7 mouse cellular contexts compared by ENCODE assay signal in the genomic region with DNA sequence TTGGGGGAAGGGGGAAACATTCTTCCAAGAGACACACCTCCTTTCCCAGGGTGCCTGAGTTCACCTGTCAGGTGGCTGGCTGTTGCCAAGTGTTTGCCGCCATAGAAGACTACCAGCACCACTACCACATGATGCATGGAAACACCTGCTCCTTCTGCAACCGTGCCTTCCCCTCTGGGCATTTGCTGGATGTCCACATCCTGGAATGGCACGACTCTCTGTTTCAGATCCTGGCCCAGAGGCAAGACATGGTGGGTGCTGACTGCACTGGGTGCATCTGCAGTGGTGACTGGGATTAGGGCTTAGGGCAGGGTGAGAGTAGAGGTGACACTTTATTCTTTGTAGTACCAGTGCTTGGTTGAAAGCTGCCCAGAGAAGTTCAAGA. TPM values are rescaled to one million over a fixed set of nuclear protein-coding genes. Genes with fewer than 3 reads are reported as not detected.
DNase-seq lines count a peak whose midpoint lies in the region; ATAC-seq lines count a peak whose summit lies in the region.

No protein-coding gene starts in this region.

- no peaks in the 10 kb centered on the region for H3K27me3 ChIP-seq in neural tube, embryonic 11.5 days (ENCODE audit: control insufficient read depth, insufficient read depth, low read length)
- H3K27me3 ChIP-seq in forebrain, embryonic 14.5 days (replicated peaks; ENCODE audit: control insufficient read depth, insufficient read depth, low read length) = no peaks in the 10 kb centered on the region
- H3K27me3 ChIP-seq in liver, embryonic 13.5 days = no peaks in the 10 kb centered on the region

- ATAC-seq in neural tube, embryonic 11.5 days (ENCODE audit: insufficient read depth, low FRiP score, low TSS enrichment) = no peak
- ATAC-seq in forebrain, embryonic 14.5 days = no peak
- no peak for ATAC-seq in liver, embryonic 13.5 days (ENCODE audit: low read depth)

- no peak for DNase-seq in neural tube, embryonic 11.5 days (ENCODE audit: low spot score)
- DNase-seq in neural tube, embryonic 10.5 days (ENCODE audit: extremely low spot score, low spot score) = no peak
- no peak for DNase-seq in forebrain, embryonic 14.5 days (ENCODE audit: low spot score)
- DNase-seq in liver, embryonic 13.5 days = no peak
- peak; percentile 38 for DNase-seq in testis, postnatal 10 days (ENCODE audit: low spot score)
- no peak for DNase-seq in frontal cortex, adult 2 months (ENCODE audit: extremely low spot score in 1 of 2, low spot score in 1 of 2)
- no peak for DNase-seq in thymus, postnatal 25 days

- H3K4me3 ChIP-seq in neural tube, embryonic 11.5 days (ENCODE audit: low read depth, low read length) = peak overlapping the region; percentile 84
- peak overlapping the region; percentile 88 for H3K4me3 ChIP-seq in forebrain, embryonic 14.5 days (ENCODE audit: low read depth, low read length)
- H3K4me3 ChIP-seq in liver, embryonic 13.5 days (replicated peaks) = peak overlapping the region; percentile 90

- 46% methylated on average over 3 of the region's 3 CpGs for WGBS in neural tube, embryonic 11.5 days
- 50% methylated on average over 3 of the region's 3 CpGs for WGBS in forebrain, embryonic 14.5 days
- 61% methylated on average over 3 of the region's 3 CpGs for WGBS in liver, embryonic 13.5 days (ENCODE audit: insufficient replicate concordance)

- no peak overlapping the region for H3K27ac ChIP-seq in neural tube, embryonic 11.5 days (ENCODE audit: low read depth, low read length)
- H3K27ac ChIP-seq in forebrain, embryonic 14.5 days (ENCODE audit: low read depth, low read length) = no peak overlapping the region
- no peak overlapping the region for H3K27ac ChIP-seq in liver, embryonic 13.5 days

- peaks cover 18% of the 10 kb centered on the region for H3K4me1 ChIP-seq in neural tube, embryonic 11.5 days (ENCODE audit: control insufficient read depth, insufficient read depth, low read length)
- peaks cover 16% of the 10 kb centered on the region for H3K4me1 ChIP-seq in forebrain, embryonic 14.5 days (ENCODE audit: control insufficient read depth, insufficient read depth, low read length)
- H3K4me1 ChIP-seq in liver, embryonic 13.5 days (replicated peaks) = peaks cover 29% of the 10 kb centered on the region

- H3K9me3 ChIP-seq in neural tube, embryonic 11.5 days (ENCODE audit: control insufficient read depth, low read length) = no peaks in the 10 kb centered on the region
- H3K9me3 ChIP-seq in forebrain, embryonic 14.5 days (replicated peaks; ENCODE audit: control insufficient read depth, low read length) = no peaks in the 10 kb centered on the region
- no peaks in the 10 kb centered on the region for H3K9me3 ChIP-seq in liver, embryonic 13.5 days (replicated peaks)

- H3K36me3 ChIP-seq in neural tube, embryonic 11.5 days (ENCODE audit: control insufficient read depth, insufficient read depth, low read length) = peaks cover 9% of the 10 kb centered on the region
- peaks cover 31% of the 10 kb centered on the region for H3K36me3 ChIP-seq in forebrain, embryonic 14.5 days (ENCODE audit: control insufficient read depth, insufficient read depth, low read length)
- peaks cover 45% of the 10 kb centered on the region for H3K36me3 ChIP-seq in liver, embryonic 13.5 days

- H3K4me2 ChIP-seq in neural tube, embryonic 11.5 days (ENCODE audit: low read depth) = peak overlapping the region; percentile 92
- H3K4me2 ChIP-seq in forebrain, embryonic 14.5 days (ENCODE audit: low read length) = peak overlapping the region; percentile 60
- peak overlapping the region; percentile 92 for H3K4me2 ChIP-seq in liver, embryonic 13.5 days

- peak overlapping the region; percentile 89 for H3K9ac ChIP-seq in neural tube, embryonic 11.5 days (ENCODE audit: low read length)
- H3K9ac ChIP-seq in forebrain, embryonic 14.5 days (ENCODE audit: low read length) = peak overlapping the region; percentile 81
- peak overlapping the region; percentile 93 for H3K9ac ChIP-seq in liver, embryonic 13.5 days

RNA-seq across cellular contexts. Expression of gene Tubgcp2, which starts 0.7 kb away (rescaled TPM):
- 73.9 and 83.4 TPM in 2 replicates for polyA plus RNA-seq in neural tube, embryonic 11.5 days (2014; fragmentation: Nextera tagmentation; extraction: Ambion mirVana)
- polyA plus RNA-seq in forebrain, embryonic 14.5 days (2014; fragmentation: Nextera tagmentation; extraction: Ambion mirVana) = 64.3 and 67.7 TPM in 2 replicates
- 28.8 and 31.3 TPM in 2 replicates for polyA plus RNA-seq in liver, embryonic 13.5 days (2015; fragmentation: Nextera tagmentation; extraction: Ambion mirVana)
- polyA plus RNA-seq in frontal cortex, adult 2 months (2012; rRNA removed) = 46.1 and 51.7 TPM in 2 replicates

RNA-seq across cellular contexts. Expression of gene Zfp511, which starts 1.0 kb away (rescaled TPM):
- polyA plus RNA-seq in neural tube, embryonic 11.5 days (2014; fragmentation: Nextera tagmentation; extraction: Ambion mirVana) = 39.6 and 47.7 TPM in 2 replicates
- polyA plus RNA-seq in forebrain, embryonic 14.5 days (2014; fragmentation: Nextera tagmentation; extraction: Ambion mirVana) = 52.5 and 53.6 TPM in 2 replicates
- 22.9 and 23.6 TPM in 2 replicates for polyA plus RNA-seq in liver, embryonic 13.5 days (2015; fragmentation: Nextera tagmentation; extraction: Ambion mirVana)
- 67.6 and 71.5 TPM in 2 replicates for polyA plus RNA-seq in frontal cortex, adult 2 months (2012; rRNA removed)

RNA-seq across cellular contexts. Expression of gene Msx3, which starts 11.7 kb away (rescaled TPM):
- polyA plus RNA-seq in neural tube, embryonic 11.5 days (2014; fragmentation: Nextera tagmentation; extraction: Ambion mirVana) = 93.7 and 103 TPM in 2 replicates
- polyA plus RNA-seq in forebrain, embryonic 14.5 days (2014; fragmentation: Nextera tagmentation; extraction: Ambion mirVana) = 0.93 and 1.2 TPM in 2 replicates
- not detected in 2 replicates for polyA plus RNA-seq in liver, embryonic 13.5 days (2015; fragmentation: Nextera tagmentation; extraction: Ambion mirVana)
- polyA plus RNA-seq in frontal cortex, adult 2 months (2012; rRNA removed) = 0.17 and 0.28 TPM in 2 replicates

RNA-seq across cellular contexts. Expression of gene Adam8, which starts 44.8 kb away (rescaled TPM):
- polyA plus RNA-seq in neural tube, embryonic 11.5 days (2014; fragmentation: Nextera tagmentation; extraction: Ambion mirVana) = 2.0 and 3.0 TPM in 2 replicates
- 1.3 and 2.1 TPM in 2 replicates for polyA plus RNA-seq in forebrain, embryonic 14.5 days (2014; fragmentation: Nextera tagmentation; extraction: Ambion mirVana)
- polyA plus RNA-seq in liver, embryonic 13.5 days (2015; fragmentation: Nextera tagmentation; extraction: Ambion mirVana) = 0.27 and 0.46 TPM in 2 replicates
- 6.4 and 7.7 TPM in 2 replicates for polyA plus RNA-seq in frontal cortex, adult 2 months (2012; rRNA removed)

RNA-seq across cellular contexts. Expression of gene Caly, which starts 45.2 kb away (rescaled TPM):
- 9.4 and 11.4 TPM in 2 replicates for polyA plus RNA-seq in neural tube, embryonic 11.5 days (2014; fragmentation: Nextera tagmentation; extraction: Ambion mirVana)
- 114 and 141 TPM in 2 replicates for polyA plus RNA-seq in forebrain, embryonic 14.5 days (2014; fragmentation: Nextera tagmentation; extraction: Ambion mirVana)
- 0.12 and 0.33 TPM in 2 replicates for polyA plus RNA-seq in liver, embryonic 13.5 days (2015; fragmentation: Nextera tagmentation; extraction: Ambion mirVana)
- polyA plus RNA-seq in frontal cortex, adult 2 months (2012; rRNA removed) = 468 and 504 TPM in 2 replicates

Comparison
In these comparisons a context has a peak if more than half of its experiments do, and no peak if none do; other contexts are left out.
1. RNA of gene Msx3, which starts 11.7 kb away (polyA plus RNA-seq): 93.7 to 103 TPM in neural tube, embryonic 11.5 days; 0.93 to 1.2 TPM in forebrain, embryonic 14.5 days, 0.17 to 0.28 TPM in frontal cortex, adult 2 months and not detected in liver, embryonic 13.5 days; every median in the first group is over 10 times any median in the second.
2. Peak in every context shown above with its lines, with median percentiles within 50 percentile points of each other: H3K4me2 ChIP-seq, H3K4me3 ChIP-seq and H3K9ac ChIP-seq.